Mouse (Mus musculus) thymus, adult 2 months (tissue): ENCODE data around the gene Fam213b. TPM values are rescaled to one million over a fixed set of nuclear protein-coding genes. Genes with fewer than 3 reads are reported as not detected.

ENCODE experiments used
- DNase-seq: peaks from one replicate; pipeline ENCODE4 v3.0.0; 2021
- H3K27ac ChIP-seq: fragments of 200-500 bp; 2 replicates; pipeline ENCODE4 v1.5.1; 2012; ENCODE audit warnings: low read length, control low read depth; ENCODE audit not compliant: control insufficient read depth, insufficient read depth
- H3K27me3 ChIP-seq: fragments of 200-500 bp; 2 replicates; pipeline ENCODE4 v1.6.1; 2012; ENCODE audit warnings: mild to moderate bottlenecking, low read length, moderate library complexity, mixed read lengths; ENCODE audit not compliant: control insufficient read depth, insufficient read depth
- H3K36me3 ChIP-seq: fragments of 200-500 bp; 2 replicates; pipeline ENCODE4 v1.6.1; 2012; ENCODE audit warnings: mild to moderate bottlenecking, low read length, moderate library complexity; ENCODE audit not compliant: control insufficient read depth, insufficient read depth
- H3K4me1 ChIP-seq: fragments of 200-500 bp; replicated peaks from 2 replicates; pipeline ENCODE4 v1.6.1; 2012; ENCODE audit warnings: low read length; ENCODE audit not compliant: control insufficient read depth, insufficient read depth
- H3K4me3 ChIP-seq: fragments of 200-500 bp; 2 replicates; pipeline ENCODE4 v1.5.1; 2012; ENCODE audit warnings: mild to moderate bottlenecking, low read length, control low read depth, moderate library complexity; ENCODE audit not compliant: control insufficient read depth, insufficient read depth
- CTCF ChIP-seq: fragments of 200-500 bp; IDR thresholded peaks from 2 replicates; pipeline ENCODE4 v1.5.1; 2012; ENCODE audit warnings: mild to moderate bottlenecking, control low read depth, low read length, moderate library complexity, borderline replicate concordance; ENCODE audit not compliant: control insufficient read depth, poor library complexity, insufficient read depth; ENCODE audit errors: extremely low read depth
- POLR2A ChIP-seq: fragments of 200-500 bp; IDR thresholded peaks from 2 replicates; pipeline ENCODE4 v1.6.1; 2012; ENCODE audit warnings: mild to moderate bottlenecking, low read length, control low read depth, moderate library complexity; ENCODE audit not compliant: control insufficient read depth, poor library complexity, insufficient read depth; ENCODE audit errors: extremely low read depth
- WGBS: fragments of 180-500 bp; shearing (Covaris S2); methylation state at CpG from one replicate; pipeline ENCODE4 v1.1.7; 2018; 5-methylcytosine and 5-hydroxymethylcytosine counted together
- polyA plus RNA-seq: library from polyadenylated mRNA; depleted of rRNA; stranded (reverse); fragments of >200 nt; gene quantifications from 2 replicates; pipeline ENCODE4 v1.2.3, GENCODE M21; 2012; rRNA removed

Gene Fam213b
- polyA plus RNA-seq, 1 experiment = 105 TPM

DNA sequence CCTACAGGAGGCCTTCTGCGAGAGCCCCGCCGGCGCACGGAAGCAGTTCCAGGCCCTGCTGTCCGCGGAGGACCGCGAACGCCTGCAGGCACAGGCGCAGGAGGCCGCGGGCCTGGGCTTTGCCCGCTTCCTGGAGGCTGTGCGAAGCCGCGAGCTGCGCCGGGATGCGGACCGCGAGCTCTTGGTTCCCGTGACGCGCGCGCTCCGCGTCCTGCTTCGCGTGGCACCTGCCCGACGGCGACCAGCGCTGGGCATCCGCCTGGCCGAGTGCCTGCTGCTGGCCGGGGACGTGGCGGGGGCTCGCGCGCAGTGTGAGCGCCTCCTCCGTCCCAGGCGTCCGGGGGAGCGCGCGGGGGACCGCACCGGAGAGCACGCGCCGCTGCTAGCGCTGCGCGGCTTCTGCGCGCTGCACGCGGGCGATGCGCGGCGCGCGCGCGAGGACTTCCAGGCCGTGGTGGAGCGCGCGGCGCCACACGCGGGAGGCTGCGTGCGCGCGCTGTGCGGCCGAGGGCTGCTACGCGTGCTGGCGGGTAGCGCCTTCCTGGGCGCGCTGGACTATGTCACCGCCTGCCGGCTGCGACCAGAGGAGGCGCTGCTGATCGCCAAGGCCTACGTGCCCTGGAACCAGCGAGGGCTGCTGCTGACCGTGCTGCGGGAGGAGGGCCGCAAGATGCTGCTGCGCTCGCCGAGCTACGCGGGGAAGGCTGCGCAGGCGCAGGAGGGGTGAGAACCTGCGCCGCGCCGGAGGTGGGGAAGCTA is 43.0 kb downstream of the Fam213b start:
- TF ChIP-seq POLR2A (no peak), CTCF (no peak)
- H3K36me3 ChIP-seq = no peaks in the 10 kb centered on the region
- peak overlapping the region; percentile 37 for H3K4me3 ChIP-seq
- peak; percentile 48 for DNase-seq
- H3K27me3 ChIP-seq = peaks cover 2% of the 10 kb centered on the region; the same call in 1 of the 2 replicates
- WGBS = 1% methylated on average over 104 of the region's 110 CpGs
- no peak overlapping the region for H3K27ac ChIP-seq
- peaks cover 6% of the 10 kb centered on the region for H3K4me1 ChIP-seq

DNA sequence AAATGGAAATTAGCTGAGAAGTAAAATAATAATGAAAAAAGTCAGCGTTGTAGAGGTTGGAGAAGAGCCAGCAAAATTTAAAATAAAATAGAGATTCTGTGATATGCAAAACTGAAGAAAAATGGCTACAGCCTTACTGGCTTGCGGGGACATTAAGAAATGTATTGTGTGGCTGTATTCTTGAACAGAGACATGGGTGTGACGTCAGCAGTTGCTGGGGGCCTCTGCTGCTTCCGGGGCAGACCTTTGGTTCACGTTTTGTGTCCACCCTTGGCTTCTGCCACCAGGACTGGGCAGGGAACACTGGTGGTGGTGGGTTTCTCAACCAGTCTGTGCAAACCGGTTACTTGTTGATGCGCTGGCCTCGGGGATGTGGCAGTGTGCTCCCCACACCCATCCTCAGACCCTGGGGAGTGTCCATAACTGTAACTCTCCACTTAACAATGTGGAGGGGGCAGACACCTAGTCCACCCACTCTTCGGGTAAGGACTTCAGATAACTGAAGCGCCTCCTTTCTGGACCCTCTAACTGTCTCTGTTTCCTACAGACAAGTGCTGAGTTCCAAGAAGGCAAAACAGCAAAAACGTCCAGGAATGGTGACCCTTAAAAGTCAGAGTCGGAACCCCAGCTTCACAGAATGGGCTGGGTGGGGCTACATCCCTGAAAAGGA is 44.1 kb downstream of the Fam213b start:
- Histone ChIP-seq H3K36me3 (no peaks in the 10 kb centered on the region), H3K4me1 (peaks cover 6% of the 10 kb centered on the region), H3K27me3 (peaks cover 2% of the 10 kb centered on the region; the same call in 1 of the 2 replicates), H3K4me3 (no peak overlapping the region), H3K27ac (no peak overlapping the region)
- 44% methylated on average over 12 of the region's 12 CpGs for WGBS
- no peak for DNase-seq
- TF ChIP-seq CTCF = no peak
- no peak for TF ChIP-seq POLR2A

GRCm38 (mm10) chr4:154853881-154854280 is 45.1 kb downstream of the Fam213b start:
- 70% methylated on average over 4 of the region's 4 CpGs for WGBS
- Histone ChIP-seq H3K27me3 (peaks cover 2% of the 10 kb centered on the region; the same call in 1 of the 2 replicates), H3K27ac (no peak overlapping the region)

GRCm38 (mm10) chr4:154852696-154853095 is 46.2 kb downstream of the Fam213b start:
- Histone ChIP-seq H3K27me3 (peaks cover 2% of the 10 kb centered on the region; the same call in 1 of the 2 replicates), H3K4me3 (no peak overlapping the region), H3K4me1 (peaks cover 6% of the 10 kb centered on the region), H3K27ac (no peak overlapping the region), H3K36me3 (no peaks in the 10 kb centered on the region)
- no peak for DNase-seq
- TF ChIP-seq CTCF (no peak), POLR2A (no peak)
- 93% methylated on average over 1 of the region's 1 CpGs for WGBS

More at GRCm38 (mm10) chr4:154853881-154854280, 45.1 kb downstream of the Fam213b start:
- peaks cover 6% of the 10 kb centered on the region for H3K4me1 ChIP-seq
- no peaks in the 10 kb centered on the region for H3K36me3 ChIP-seq
- no peak for DNase-seq
- TF ChIP-seq POLR2A (no peak), CTCF (no peak)
- H3K4me3 ChIP-seq = no peak overlapping the region

Other genes starting within 250 kb of the Fam213b start
- 0.13 TPM in 1 of 2 replicates, not detected in the other for gene Actrt2, start 231.3 kb downstream of the Fam213b start, polyA plus RNA-seq
- 0.18 and 0.38 TPM in 2 replicates for gene Ttc34, start 61.7 kb downstream of the Fam213b start, polyA plus RNA-seq
- 0.23 TPM in 2 replicates for gene Mmel1, start 29.6 kb downstream of the Fam213b start, polyA plus RNA-seq
- gene Tnfrsf14, start 29.4 kb upstream of the Fam213b start, polyA plus RNA-seq = 215 and 227 TPM in 2 replicates
- gene Hes5, start 61.8 kb upstream of the Fam213b start, polyA plus RNA-seq = 4.1 and 5.6 TPM in 2 replicates
- gene Pank4, start 65.0 kb upstream of the Fam213b start, polyA plus RNA-seq = 121 and 155 TPM in 2 replicates
- gene Plch2, start 157.6 kb upstream of the Fam213b start, polyA plus RNA-seq = 7.6 and 10.0 TPM in 2 replicates
- gene Pex10, start 167.9 kb upstream of the Fam213b start, polyA plus RNA-seq = 32.8 and 38.0 TPM in 2 replicates
- gene Rer1, start 187.2 kb upstream of the Fam213b start, polyA plus RNA-seq = 107 and 111 TPM in 2 replicates
- 3.8 and 5.0 TPM in 2 replicates for gene Morn1, start 187.4 kb upstream of the Fam213b start, polyA plus RNA-seq